Mouse (Mus musculus) myocyte (in vitro differentiated cells): Measurements from ENCODE around the gene Specc1l. TPM values are rescaled to one million over a fixed set of nuclear protein-coding genes. Genes with fewer than 3 reads are reported as not detected.
"Not testable (repeated sequence)": the region's sequence is repeated elsewhere in the genome, so short reads cannot be mapped to it uniquely, and the experiment has no call there.

Experiments used
- H3K27me3 ChIP-seq: one replicate; pipeline ENCODE4 v1.6.1; 2011; ENCODE audit not compliant: control insufficient read depth, insufficient read depth, insufficient read length
- H3K36me3 ChIP-seq: one replicate; pipeline ENCODE4 v1.6.1; 2011; ENCODE audit not compliant: control insufficient read depth, insufficient read depth
- H3K4me2 ChIP-seq: one replicate; pipeline ENCODE4 v1.6.1; 2011; ENCODE audit warnings: low read depth, control low read depth
- H3K4me3 ChIP-seq: one replicate; pipeline ENCODE4 v1.5.1; 2011; ENCODE audit warnings: mild to moderate bottlenecking, control low read depth, moderate library complexity
- H3K79me2 ChIP-seq: one replicate; pipeline ENCODE4 v1.6.1; 2011; ENCODE audit not compliant: control insufficient read depth, insufficient read depth
- H3ac ChIP-seq: one replicate; pipeline ENCODE4 v1.6.1; 2011; ENCODE audit not compliant: control insufficient read depth, insufficient read length
- CEBPB ChIP-seq: IDR thresholded peaks from 2 replicates; pipeline ENCODE4 v1.6.1; 2011; ENCODE audit warnings: mild to moderate bottlenecking, moderate library complexity; ENCODE audit not compliant: poor library complexity, insufficient read depth, severe bottlenecking
- E2F4 ChIP-seq: IDR thresholded peaks from one replicate; pipeline ENCODE4 v1.6.1; 2011; ENCODE audit warnings: mild to moderate bottlenecking, control low read depth, moderate library complexity; ENCODE audit not compliant: insufficient read depth
- MAX ChIP-seq: IDR thresholded peaks from one replicate; pipeline ENCODE4 v1.6.1; 2011; ENCODE audit warnings: low read depth, mild to moderate bottlenecking, control low read depth
- MYOD1 ChIP-seq, 3 experiments: IDR thresholded peaks; one replicate each; pipeline ENCODE4 v1.6.1; 2011; ENCODE audit warnings: control low read depth in 2 of 3, low read depth in 2 of 3, mild to moderate bottlenecking in 2 of 3, moderate library complexity in 1 of 3; ENCODE audit not compliant: insufficient read length in 2 of 3, control insufficient read depth in 1 of 3
- MYOG ChIP-seq, 3 experiments: IDR thresholded peaks; one replicate each; pipeline ENCODE4 v1.6.1; 2011; ENCODE audit warnings: control low read depth in 2 of 3, low read depth in 2 of 3, mild to moderate bottlenecking in 2 of 3; ENCODE audit not compliant: insufficient read length in 2 of 3, control insufficient read depth in 1 of 3, insufficient read depth in 1 of 3
- POLR2A ChIP-seq: IDR thresholded peaks from one replicate; pipeline ENCODE4 v1.6.1; 2011; ENCODE audit warnings: low read depth, mild to moderate bottlenecking, control low read depth, moderate library complexity; ENCODE audit not compliant: insufficient read length
- POLR2AphosphoS2 ChIP-seq: IDR thresholded peaks from one replicate; pipeline ENCODE4 v1.6.1; 2011; ENCODE audit warnings: low read depth, control low read depth; ENCODE audit not compliant: insufficient read length
- REST ChIP-seq: IDR thresholded peaks from one replicate; pipeline ENCODE4 v1.6.1; 2011; ENCODE audit warnings: mild to moderate bottlenecking, control low read depth, moderate library complexity; ENCODE audit not compliant: insufficient read depth, insufficient read length
- SRF ChIP-seq: IDR thresholded peaks from one replicate; pipeline ENCODE4 v1.6.1; 2011; ENCODE audit warnings: low read depth; ENCODE audit not compliant: control insufficient read depth, insufficient read length
- TCF12 ChIP-seq: IDR thresholded peaks from one replicate; pipeline ENCODE4 v1.6.1; 2011; ENCODE audit warnings: mild to moderate bottlenecking, control low read depth; ENCODE audit not compliant: poor library complexity, insufficient read depth, severe bottlenecking
- TCF3 ChIP-seq: IDR thresholded peaks from one replicate; pipeline ENCODE4 v1.6.1; 2011; ENCODE audit warnings: low read depth, control low read depth; ENCODE audit not compliant: insufficient read length
- USF1 ChIP-seq: IDR thresholded peaks from one replicate; pipeline ENCODE4 v1.6.1; 2011; ENCODE audit warnings: low read depth, mild to moderate bottlenecking, control low read depth, moderate library complexity
- polyA plus RNA-seq: library from polyadenylated mRNA; unstranded; fragments of >200 nt; fragmentation: generic; extraction: Trizol; gene quantifications from one replicate; pipeline ENCODE4 v1.2.1, GENCODE M21; 2012; ENCODE audit warnings: missing spikeins

Gene Specc1l
- polyA plus RNA-seq, 1 experiment: 20.4 TPM

GRCm38 (mm10) chr10:75291338-75291737 is 79.5 kb downstream of the Specc1l start:
- peaks cover 2% of the 10 kb centered on the region for H3K36me3 ChIP-seq
- H3K79me2 ChIP-seq: no peaks in the 10 kb centered on the region
- no peaks in the 10 kb centered on the region for H3K27me3 ChIP-seq
- no peak overlapping the region for H3K4me2 ChIP-seq
- H3K4me3 ChIP-seq: no peak overlapping the region
- TF ChIP-seq POLR2AphosphoS2: no peak
- TF ChIP-seq E2F4: no peak
- no peak for TF ChIP-seq CEBPB
- TF ChIP-seq POLR2A: no peak
- no peak for TF ChIP-seq USF1
- no peak for TF ChIP-seq MAX
- no peak for TF ChIP-seq REST
- no peak for TF ChIP-seq SRF
- no peak for TF ChIP-seq MYOD1 (IDR thresholded peaks at IDR 0.05; ENCODE audit: control insufficient read depth in 1 of 3, insufficient read length in 2 of 3, low read depth in 2 of 3)
- TF ChIP-seq MYOG (IDR thresholded peaks at IDR 0.05; ENCODE audit: control insufficient read depth in 1 of 3, insufficient read depth in 1 of 3, insufficient read length in 2 of 3, low read depth in 2 of 3): no peak
- TF ChIP-seq TCF3: no peak
- TF ChIP-seq TCF12: no peak
- H3ac ChIP-seq: no peak overlapping the region

GRCm38 (mm10) chr10:75292206-75292605 is 80.3 kb downstream of the Specc1l start:
- not testable (repeated sequence) for H3K27me3 ChIP-seq, H3K4me2 ChIP-seq, H3ac ChIP-seq, H3K79me2 ChIP-seq, H3K4me3 ChIP-seq, H3K36me3 ChIP-seq

- peaks cover 6% of the 10 kb centered on the region for H3K36me3 ChIP-seq
- TF ChIP-seq TCF3 (no peak), REST (no peak), SRF (no peak), E2F4 (no peak), MYOG (IDR thresholded peaks at IDR 0.05; ENCODE audit: control insufficient read depth in 1 of 3, insufficient read depth in 1 of 3, insufficient read length in 2 of 3, low read depth in 2 of 3) (no peak), POLR2AphosphoS2 (no peak), POLR2A (no peak), MYOD1 (IDR thresholded peaks at IDR 0.05; ENCODE audit: control insufficient read depth in 1 of 3, insufficient read length in 2 of 3, low read depth in 2 of 3) (no peak), USF1 (no peak), TCF12 (no peak), CEBPB (no peak)
- H3K4me3 ChIP-seq: no peak overlapping the region
- no peaks in the 10 kb centered on the region for H3K79me2 ChIP-seq
- no peak overlapping the region for H3ac ChIP-seq
- no peak overlapping the region for H3K4me2 ChIP-seq
- no peaks in the 10 kb centered on the region for H3K27me3 ChIP-seq
These were observed 81.4 kb downstream of the Specc1l start for GRCm38 (mm10) chr10:75293288-75293687.

GRCm38 (mm10) chr10:75294362-75294761 is 82.5 kb downstream of the Specc1l start:
- Histone ChIP-seq H3K4me2 (no peak overlapping the region), H3K27me3 (no peaks in the 10 kb centered on the region), H3K36me3 (peaks cover 6% of the 10 kb centered on the region), H3K79me2 (peaks cover 8% of the 10 kb centered on the region), H3K4me3 (no peak overlapping the region), H3ac (no peak overlapping the region)
- TF ChIP-seq MYOG (IDR thresholded peaks at IDR 0.05; ENCODE audit: control insufficient read depth in 1 of 3, insufficient read depth in 1 of 3, insufficient read length in 2 of 3, low read depth in 2 of 3) (no peak), POLR2AphosphoS2 (no peak), CEBPB (no peak), TCF12 (no peak)

- TF ChIP-seq MYOG (IDR thresholded peaks at IDR 0.05; ENCODE audit: control insufficient read depth in 1 of 3, insufficient read depth in 1 of 3, insufficient read length in 2 of 3, low read depth in 2 of 3) (no peak), POLR2A (no peak), POLR2AphosphoS2 (no peak)
- no peaks in the 10 kb centered on the region for H3K27me3 ChIP-seq
- H3K4me2 ChIP-seq: no peak overlapping the region
- H3K4me3 ChIP-seq: no peak overlapping the region
- H3ac ChIP-seq: no peak overlapping the region
- peaks cover 6% of the 10 kb centered on the region for H3K36me3 ChIP-seq
- H3K79me2 ChIP-seq: peaks cover 8% of the 10 kb centered on the region
These were observed 83.1 kb downstream of the Specc1l start for GRCm38 (mm10) chr10:75294926-75295325.

GRCm38 (mm10) chr10:75298608-75299007 is 86.7 kb downstream of the Specc1l start:
- peaks cover 6% of the 10 kb centered on the region for H3K36me3 ChIP-seq
- H3K27me3 ChIP-seq: no peaks in the 10 kb centered on the region
- H3K4me2 ChIP-seq: peak overlapping the region; percentile 62
- H3K79me2 ChIP-seq: peaks cover 8% of the 10 kb centered on the region
- H3K4me3 ChIP-seq: no peak overlapping the region
- no peak for TF ChIP-seq MAX
- no peak for TF ChIP-seq CEBPB
- TF ChIP-seq E2F4: no peak
- TF ChIP-seq TCF3: no peak
- no peak for TF ChIP-seq POLR2A
- no peak for TF ChIP-seq MYOG (IDR thresholded peaks at IDR 0.05; ENCODE audit: control insufficient read depth in 1 of 3, insufficient read depth in 1 of 3, insufficient read length in 2 of 3, low read depth in 2 of 3)
- no peak for TF ChIP-seq TCF12
- TF ChIP-seq POLR2AphosphoS2: no peak
- TF ChIP-seq SRF: no peak
- no peak for TF ChIP-seq MYOD1 (IDR thresholded peaks at IDR 0.05; ENCODE audit: control insufficient read depth in 1 of 3, insufficient read length in 2 of 3, low read depth in 2 of 3)
- TF ChIP-seq REST: no peak
- no peak for TF ChIP-seq USF1
- H3ac ChIP-seq: no peak overlapping the region
